Mouse (Mus musculus): ENCODE measurements around the gene Hsd3b4.
"Not testable (repeated sequence)": the region's sequence is repeated elsewhere in the genome, so short reads cannot be mapped to it uniquely, and the experiment has no call there.

DNA sequence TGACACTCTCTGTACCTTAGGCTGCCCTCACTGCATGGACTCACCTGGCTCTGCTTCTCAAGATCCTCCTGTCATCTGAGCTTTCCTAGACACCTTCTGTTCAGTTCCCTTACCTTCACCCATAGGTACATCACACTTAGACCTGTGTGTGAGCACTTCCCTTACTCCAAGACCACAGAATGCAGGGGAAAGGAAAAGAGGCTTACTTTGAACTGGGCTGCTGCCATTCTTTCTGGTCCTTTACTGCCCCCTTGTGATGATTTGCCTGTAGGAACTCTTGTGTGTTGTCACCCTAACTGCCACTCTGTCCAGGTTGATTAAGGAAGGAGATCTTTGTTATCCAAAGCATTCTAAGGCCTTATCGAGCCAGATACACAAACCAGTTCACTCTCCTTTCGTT, 39.9 kb upstream of the Hsd3b4 start:
- not testable (repeated sequence) for TF ChIP-seq POLR2A (IDR thresholded peaks at IDR 0.05; ENCODE audit: control insufficient read depth, low read depth, low read length); CTCF (IDR thresholded peaks at IDR 0.05; ENCODE audit: control insufficient read depth, insufficient read depth, insufficient replicate concordance, low read depth, low read length)
